ENCODE assay signal across 13 mouse cellular contexts in the genomic region with DNA sequence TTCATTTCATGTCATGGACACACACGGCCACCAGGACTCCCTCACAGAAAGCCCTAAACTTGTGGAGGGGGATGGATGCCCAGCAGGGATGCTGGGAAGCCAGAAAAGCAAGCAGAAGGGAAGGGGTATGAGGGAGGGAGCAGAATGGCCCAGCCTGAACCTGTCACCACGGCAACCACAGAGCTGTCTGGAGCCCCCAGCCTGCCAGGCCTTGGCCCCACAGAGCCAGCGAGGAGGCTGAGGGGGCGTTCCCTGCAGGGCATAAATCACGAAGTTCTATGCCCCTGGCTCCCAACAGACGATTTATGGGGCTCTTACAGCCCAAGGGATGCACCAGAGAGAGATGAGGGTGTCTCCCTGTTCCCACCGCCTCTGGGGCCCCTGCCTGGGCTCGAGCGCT.
A peak's percentile ranks its signal among the peaks of the same experiment; 100 is the strongest.
DNase-seq lines count a peak whose midpoint lies in the region; ATAC-seq lines count a peak whose summit lies in the region.
"Had no signal": no experiment of that assay in that cellular context is flagged by ENCODE, and none has a peak within 500 bp of the region (broad histone marks: within the 10 kb centered on the region; RNA-seq: fewer than 3 reads in every experiment).

No protein-coding gene starts in this region.

- no peak overlapping the region for H3K9ac ChIP-seq in forebrain, embryonic 16.5 days (replicated peaks; ENCODE audit: low read depth, low read length)
- no peak overlapping the region for H3K9ac ChIP-seq in forebrain, embryonic 11.5 days (ENCODE audit: low read length)
- no peak overlapping the region for H3K9ac ChIP-seq in midbrain, embryonic 16.5 days (ENCODE audit: low read depth, low read length)
- H3K9ac ChIP-seq: embryonic facial prominence, embryonic 15.5 days; liver, embryonic 13.5 days had no signal

- peaks cover 5% of the 10 kb centered on the region for H3K4me1 ChIP-seq in forebrain, embryonic 16.5 days (replicated peaks; ENCODE audit: control insufficient read depth, insufficient read depth, low read length)
- peaks cover 3% of the 10 kb centered on the region; the same call in 1 of the 2 replicates for H3K4me1 ChIP-seq in forebrain, embryonic 11.5 days (replicated peaks; ENCODE audit: control insufficient read depth, insufficient read depth, low read length)
- peaks cover 20% of the 10 kb centered on the region for H3K4me1 ChIP-seq in hindbrain, embryonic 10.5 days (replicated peaks)
- H3K4me1 ChIP-seq in midbrain, embryonic 16.5 days (ENCODE audit: control insufficient read depth, insufficient read depth, low read length), result no peaks in the 10 kb centered on the region
- H3K4me1 ChIP-seq: liver, embryonic 13.5 days had no signal

- no peak overlapping the region for H3K4me2 ChIP-seq in forebrain, embryonic 16.5 days (ENCODE audit: low read length)
- H3K4me2 ChIP-seq in forebrain, embryonic 11.5 days (ENCODE audit: low read depth, low read length, severe bottlenecking), result no peak overlapping the region
- H3K4me2 ChIP-seq in midbrain, embryonic 16.5 days (ENCODE audit: low read length), result no peak overlapping the region
- H3K4me2 ChIP-seq: embryonic facial prominence, embryonic 15.5 days; liver, embryonic 13.5 days had no signal

- H3K27me3 ChIP-seq in forebrain, embryonic 16.5 days (replicated peaks; ENCODE audit: control insufficient read depth, insufficient read depth, low read length), result no peaks in the 10 kb centered on the region
- no peaks in the 10 kb centered on the region for H3K27me3 ChIP-seq in forebrain, embryonic 11.5 days (ENCODE audit: control insufficient read depth, insufficient read depth, low read length)
- H3K27me3 ChIP-seq in hindbrain, embryonic 10.5 days (ENCODE audit: insufficient read depth, poor library complexity, severe bottlenecking), result no peaks in the 10 kb centered on the region
- H3K27me3 ChIP-seq in midbrain, embryonic 16.5 days (ENCODE audit: control insufficient read depth, insufficient read depth, low read depth, low read length), result no peaks in the 10 kb centered on the region
- H3K27me3 ChIP-seq: embryonic facial prominence, embryonic 15.5 days had no signal

- no peak for DNase-seq in forebrain, embryonic 11.5 days (ENCODE audit: low spot score)
- DNase-seq in adrenal gland, postnatal 36 days, result peak; percentile 64 to 68
- DNase-seq in hindbrain, embryonic 10.5 days (ENCODE audit: low spot score), result peak; percentile 50
- DNase-seq in ovary, postnatal 10 days (ENCODE audit: low spot score), result no peak
- DNase-seq in heart, adult 11 months, result no peak
- DNase-seq: gastrocnemius, postnatal 36 days; heart, postnatal 14 days; liver, embryonic 13.5 days had no signal

- no peaks in the 10 kb centered on the region for H3K9me3 ChIP-seq in forebrain, embryonic 16.5 days (ENCODE audit: control insufficient read depth, low read length)
- no peaks in the 10 kb centered on the region for H3K9me3 ChIP-seq in forebrain, embryonic 11.5 days (ENCODE audit: control insufficient read depth, low read length)
- H3K9me3 ChIP-seq in hindbrain, embryonic 10.5 days, result no peaks in the 10 kb centered on the region
- no peaks in the 10 kb centered on the region for H3K9me3 ChIP-seq in midbrain, embryonic 16.5 days (replicated peaks; ENCODE audit: control insufficient read depth, low read length, poor library complexity, severe bottlenecking)
- H3K9me3 ChIP-seq: embryonic facial prominence, embryonic 15.5 days; liver, embryonic 13.5 days had no signal

- H3K36me3 ChIP-seq in forebrain, embryonic 16.5 days (ENCODE audit: control insufficient read depth, insufficient read depth), result no peaks in the 10 kb centered on the region
- H3K36me3 ChIP-seq in forebrain, embryonic 11.5 days (ENCODE audit: control insufficient read depth, insufficient read depth, low read length), result no peaks in the 10 kb centered on the region
- no peaks in the 10 kb centered on the region for H3K36me3 ChIP-seq in hindbrain, embryonic 10.5 days
- H3K36me3 ChIP-seq in midbrain, embryonic 16.5 days (ENCODE audit: control insufficient read depth, insufficient read depth, low read length), result no peaks in the 10 kb centered on the region
- H3K36me3 ChIP-seq: embryonic facial prominence, embryonic 15.5 days; liver, embryonic 13.5 days had no signal

- WGBS in forebrain, embryonic 16.5 days, result 29% methylated on average over 9 of the region's 9 CpGs
- 46% methylated on average over 9 of the region's 9 CpGs for WGBS in forebrain, embryonic 11.5 days
- 33% methylated on average over 9 of the region's 9 CpGs for WGBS in hindbrain, embryonic 10.5 days
- WGBS in midbrain, embryonic 16.5 days, result 22% methylated on average over 9 of the region's 9 CpGs

- H3K4me3 ChIP-seq in forebrain, embryonic 16.5 days (replicated peaks; ENCODE audit: low read length), result no peak overlapping the region
- H3K4me3 ChIP-seq in forebrain, embryonic 11.5 days (ENCODE audit: low read depth, low read length), result no peak overlapping the region
- H3K4me3 ChIP-seq in hindbrain, embryonic 10.5 days, result peak overlapping the region; percentile 18; the same call in 1 of the 2 replicates
- no peak overlapping the region for H3K4me3 ChIP-seq in midbrain, embryonic 16.5 days (ENCODE audit: low read depth, low read length)
- H3K4me3 ChIP-seq: embryonic facial prominence, embryonic 15.5 days; layer of hippocampus, adult 2 months; liver, embryonic 13.5 days had no signal

- ATAC-seq in forebrain, embryonic 16.5 days, result peak; percentile 40; the same call in 1 of the 2 replicates
- no peak for ATAC-seq in forebrain, embryonic 11.5 days (replicated peaks; ENCODE audit: low FRiP score)
- 0 out of 2 replicates have a peak, but pooled peaks have one; percentile 39 for ATAC-seq in midbrain, embryonic 16.5 days
- no peak for ATAC-seq in frontal cortex, adult (ENCODE audit: low TSS enrichment)

- no peak overlapping the region for H3K27ac ChIP-seq in forebrain, embryonic 16.5 days (ENCODE audit: low read length)
- no peak overlapping the region for H3K27ac ChIP-seq in forebrain, embryonic 11.5 days (ENCODE audit: low read depth, low read length)
- peak overlapping the region; percentile 72 for H3K27ac ChIP-seq in hindbrain, embryonic 10.5 days
- H3K27ac ChIP-seq in midbrain, embryonic 16.5 days (ENCODE audit: low read length), result no peak overlapping the region
- H3K27ac ChIP-seq: embryonic facial prominence, embryonic 15.5 days; layer of hippocampus, adult 2 months; liver, embryonic 13.5 days had no signal

Comparison
In these comparisons a context has a peak if more than half of its experiments do, and no peak if none do; other contexts are left out.
1. ATAC-seq: peak in forebrain, embryonic 16.5 days (single experiment) and midbrain, embryonic 16.5 days (single experiment); none in forebrain, embryonic 11.5 days (single experiment) and frontal cortex, adult (single experiment).
2. DNase-seq: peak in adrenal gland, postnatal 36 days (2 of 2) and hindbrain, embryonic 10.5 days (single experiment); none in forebrain, embryonic 11.5 days (single experiment), ovary, postnatal 10 days (single experiment) and heart, adult 11 months (single experiment).